Mouse (Mus musculus): ENCODE data around the gene Ercc2. TPM values are rescaled to one million over a fixed set of nuclear protein-coding genes. Genes with fewer than 3 reads are reported as not detected.

Gene Ercc2
- total and polyA plus RNA-seq, 2 experiments from 2014 or later: 17.9 to 58.2 TPM

DNA sequence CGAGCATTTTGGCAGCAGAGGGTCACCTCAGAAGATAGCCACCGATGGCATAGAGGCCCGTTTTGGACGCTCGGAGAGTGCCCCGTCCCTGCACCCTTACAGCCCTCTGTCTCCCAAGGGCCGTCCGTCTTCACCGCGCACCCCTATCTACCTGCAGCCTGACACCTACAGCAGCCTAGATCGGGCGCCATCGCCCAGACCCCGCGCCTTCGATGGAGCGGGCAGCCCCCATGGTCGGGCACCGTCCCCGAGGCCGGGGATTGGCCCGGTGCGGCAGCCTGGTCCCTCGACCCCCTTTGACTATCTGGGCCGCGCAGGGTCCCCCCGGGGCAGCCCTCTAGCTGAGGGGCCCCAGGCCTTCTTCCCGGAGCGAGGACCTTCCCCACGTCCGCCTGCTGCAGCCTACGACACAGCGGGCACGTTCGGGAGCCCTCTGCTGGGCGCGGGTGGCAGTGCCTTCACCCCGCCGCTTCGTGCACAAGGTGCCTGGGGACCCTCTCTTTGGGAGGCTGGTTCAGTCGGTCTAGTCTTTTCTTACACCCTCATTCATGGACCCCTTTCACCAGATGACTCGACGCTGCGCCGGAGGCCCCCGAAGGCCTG is 11.9 kb upstream of the Ercc2 start:
- no peaks in the 10 kb centered on the region for H3K27me3 ChIP-seq (ENCODE audit: insufficient read depth, low read length)
- no peaks in the 10 kb centered on the region; the same call in 1 of the 2 replicates for H3K4me1 ChIP-seq (ENCODE audit: insufficient read depth)
- H3K4me3 ChIP-seq (ENCODE audit: low read depth, low read length): peak overlapping the region; percentile 41
- peak overlapping the region; percentile 70 for H3K9ac ChIP-seq
- H3K27ac ChIP-seq (ENCODE audit: low read depth, low read length): no peak overlapping the region
- peak; percentile 95 for ATAC-seq
- H3K36me3 ChIP-seq (ENCODE audit: insufficient read depth): no peaks in the 10 kb centered on the region
- H3K4me2 ChIP-seq (ENCODE audit: low read depth): peak overlapping the region; percentile 68
- no peaks in the 10 kb centered on the region for H3K9me3 ChIP-seq (ENCODE audit: low read length)
- TF ChIP-seq CTCF (IDR thresholded peaks at IDR 0.05; ENCODE audit: low read depth): peak; percentile 90
- peak; percentile 83 for DNase-seq
- 10% methylated on average over 41 of the region's 46 CpGs for WGBS

DNA sequence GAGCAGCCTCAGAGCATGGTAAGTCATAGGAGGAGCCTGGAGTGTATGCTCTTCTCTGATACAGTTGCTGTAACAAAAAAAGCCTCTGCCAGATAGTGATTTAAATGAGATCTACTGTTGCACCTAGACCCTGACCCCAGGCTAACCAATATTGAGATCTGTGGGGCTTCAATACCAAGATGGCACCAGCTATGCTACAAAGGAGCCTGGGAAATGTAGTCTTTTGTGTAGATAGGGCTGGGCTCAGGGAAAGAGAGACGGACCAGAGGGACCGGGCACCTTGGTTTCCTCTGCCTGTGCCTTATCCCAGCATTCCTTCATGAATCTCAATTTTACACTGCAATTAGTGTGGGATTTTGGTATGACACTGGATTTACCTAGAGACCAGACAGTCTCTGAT is 8.4 kb upstream of the Ercc2 start:
- ATAC-seq (no peak), DNase-seq (no peak)
- H3K4me3 ChIP-seq (ENCODE audit: low read depth, low read length): no peak overlapping the region
- H3K9ac ChIP-seq: no peak overlapping the region
- H3K4me2 ChIP-seq (ENCODE audit: low read depth): no peak overlapping the region
- TF ChIP-seq CTCF (IDR thresholded peaks at IDR 0.05; ENCODE audit: low read depth): no peak
- 80% methylated on average over 2 of the region's 2 CpGs for WGBS
- no peak overlapping the region for H3K27ac ChIP-seq (ENCODE audit: low read depth, low read length)
- no peaks in the 10 kb centered on the region; the same call in 1 of the 2 replicates for H3K4me1 ChIP-seq (ENCODE audit: insufficient read depth)
- no peaks in the 10 kb centered on the region; the same call in 1 of the 2 replicates for H3K36me3 ChIP-seq (ENCODE audit: insufficient read depth)
- no peaks in the 10 kb centered on the region for H3K27me3 ChIP-seq (ENCODE audit: insufficient read depth, low read length)
- H3K9me3 ChIP-seq (ENCODE audit: low read length): no peaks in the 10 kb centered on the region

DNA sequence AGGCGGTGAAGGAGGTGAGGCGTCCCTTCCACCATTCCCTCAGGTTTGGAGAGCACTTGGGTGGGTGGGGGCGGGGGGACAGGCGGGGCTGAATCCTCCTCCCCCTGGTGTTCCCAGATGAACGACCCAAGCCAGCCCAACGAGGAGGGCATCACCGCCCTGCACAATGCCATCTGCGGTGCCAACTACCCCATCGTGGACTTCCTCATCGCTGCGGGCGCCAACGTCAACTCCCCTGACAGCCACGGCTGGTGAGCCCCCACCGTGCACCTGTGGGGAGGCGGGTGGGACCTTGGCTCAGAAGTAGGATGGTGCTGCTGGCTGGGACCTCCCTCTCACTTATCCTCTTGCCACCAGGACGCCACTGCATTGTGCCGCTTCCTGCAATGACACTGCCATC is 6.4 kb upstream of the Ercc2 start:
- DNase-seq: no peak
- WGBS: 80% methylated on average over 18 of the region's 18 CpGs
- no peak for ATAC-seq

DNA sequence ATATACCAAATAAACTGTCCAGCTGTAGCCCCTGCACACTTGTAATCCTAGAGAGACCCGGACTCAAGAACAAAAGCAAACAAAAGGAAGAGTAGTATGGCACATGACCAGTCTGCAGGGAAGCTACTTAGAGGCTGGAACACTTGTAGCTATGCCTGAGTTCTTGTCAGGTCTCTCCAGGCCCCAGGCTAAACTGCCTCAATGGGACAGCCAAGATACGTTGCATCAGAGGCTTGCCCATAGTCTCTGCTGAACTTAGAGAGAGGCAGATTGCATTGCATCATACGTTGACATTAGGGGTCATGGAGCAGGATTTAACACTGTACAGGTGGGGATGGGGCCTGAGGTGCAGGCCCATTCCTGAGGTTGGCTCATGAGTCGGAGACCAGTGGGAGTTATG is 5.8 kb upstream of the Ercc2 start:
- ATAC-seq (no peak), DNase-seq (no peak)
- Histone ChIP-seq H3K4me1 (ENCODE audit: insufficient read depth) (no peaks in the 10 kb centered on the region), H3K4me3 (ENCODE audit: low read depth, low read length) (no peak overlapping the region), H3K27ac (ENCODE audit: low read depth, low read length) (no peak overlapping the region), H3K36me3 (ENCODE audit: insufficient read depth) (no peaks in the 10 kb centered on the region; the same call in 1 of the 2 replicates), H3K4me2 (ENCODE audit: low read depth) (no peak overlapping the region), H3K27me3 (ENCODE audit: insufficient read depth, low read length) (no peaks in the 10 kb centered on the region), H3K9me3 (ENCODE audit: low read length) (no peaks in the 10 kb centered on the region), H3K9ac (no peak overlapping the region)
- 84% methylated on average over 4 of the region's 4 CpGs for WGBS
- TF ChIP-seq CTCF (IDR thresholded peaks at IDR 0.05; ENCODE audit: low read depth): no peak

More for the DNA sequence above, 6.4 kb upstream of the Ercc2 start:
- H3K4me1 ChIP-seq (ENCODE audit: insufficient read depth): no peaks in the 10 kb centered on the region
- H3K27me3 ChIP-seq (ENCODE audit: insufficient read depth, low read length): no peaks in the 10 kb centered on the region
- H3K27ac ChIP-seq (ENCODE audit: low read depth, low read length): no peak overlapping the region
- no peak overlapping the region for H3K4me2 ChIP-seq (ENCODE audit: low read depth)
- no peak overlapping the region for H3K9ac ChIP-seq
- TF ChIP-seq CTCF (IDR thresholded peaks at IDR 0.05; ENCODE audit: low read depth): no peak
- H3K36me3 ChIP-seq (ENCODE audit: insufficient read depth): no peaks in the 10 kb centered on the region; the same call in 1 of the 2 replicates
- no peaks in the 10 kb centered on the region for H3K9me3 ChIP-seq (ENCODE audit: low read length)
- H3K4me3 ChIP-seq (ENCODE audit: low read depth, low read length): no peak overlapping the region

DNA sequence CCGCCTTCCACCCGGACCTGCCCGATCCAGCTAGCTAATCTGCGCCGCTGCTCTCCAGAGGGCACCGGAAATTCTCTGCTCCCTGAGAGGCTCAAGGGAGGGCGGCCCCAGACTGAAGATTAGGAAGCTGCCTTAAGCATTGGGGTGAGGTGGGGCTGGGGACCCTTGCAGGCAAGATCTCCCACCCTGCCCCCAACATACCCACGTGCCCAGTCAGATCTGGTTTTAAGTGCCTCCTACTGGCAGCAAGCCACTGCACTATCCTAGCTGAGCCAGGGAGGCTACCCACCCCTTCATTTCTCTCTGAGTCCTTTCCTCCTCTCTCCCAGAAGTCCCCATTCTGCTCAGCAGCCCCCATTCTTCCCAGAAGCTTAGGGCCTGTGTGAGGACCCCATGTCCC is 3.8 kb upstream of the Ercc2 start:
- H3K27me3 ChIP-seq (ENCODE audit: insufficient read depth, low read length): no peaks in the 10 kb centered on the region
- H3K4me3 ChIP-seq (ENCODE audit: low read depth, low read length): no peak overlapping the region
- ATAC-seq: no peak
- no peak for TF ChIP-seq CTCF (IDR thresholded peaks at IDR 0.05; ENCODE audit: low read depth)
- H3K4me2 ChIP-seq (ENCODE audit: low read depth): no peak overlapping the region
- peaks cover 5% of the 10 kb centered on the region; the same call in 1 of the 2 replicates for H3K4me1 ChIP-seq (ENCODE audit: insufficient read depth)
- no peaks in the 10 kb centered on the region; the same call in 1 of the 2 replicates for H3K36me3 ChIP-seq (ENCODE audit: insufficient read depth)
- no peaks in the 10 kb centered on the region for H3K9me3 ChIP-seq (ENCODE audit: low read length)
- no peak for DNase-seq
- H3K9ac ChIP-seq: no peak overlapping the region
- 76% methylated on average over 8 of the region's 8 CpGs for WGBS
- no peak overlapping the region for H3K27ac ChIP-seq (ENCODE audit: low read depth, low read length)

DNA sequence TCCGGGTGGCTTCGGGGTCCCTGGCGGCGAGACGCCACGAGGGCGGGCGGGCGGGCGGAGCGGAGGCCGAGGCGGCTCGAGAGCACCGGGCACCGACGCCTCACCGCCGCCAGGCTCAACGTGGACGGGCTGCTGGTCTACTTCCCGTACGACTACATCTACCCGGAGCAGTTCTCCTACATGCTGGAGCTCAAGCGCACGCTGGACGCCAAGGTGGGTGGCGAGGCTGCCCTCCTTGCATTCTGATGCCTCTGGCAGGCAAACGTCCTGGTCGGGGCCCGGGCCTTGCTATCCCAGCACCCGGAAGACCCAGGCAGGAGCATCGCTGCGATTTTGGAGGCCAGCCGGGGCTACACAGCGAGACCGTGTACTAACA is 344 bp downstream of the Ercc2 start:
- 4% methylated on average over 27 of the region's 37 CpGs for WGBS
- peak overlapping the region; percentile 72 for H3K27ac ChIP-seq (ENCODE audit: low read depth, low read length)
- H3K4me1 ChIP-seq (ENCODE audit: insufficient read depth): peaks cover 11% of the 10 kb centered on the region; the same call in 1 of the 2 replicates
- ATAC-seq (peak; percentile 50), DNase-seq (peak; percentile 32)
- peak overlapping the region; percentile 81 for H3K4me3 ChIP-seq (ENCODE audit: low read depth, low read length)
- peak overlapping the region; percentile 72 for H3K9ac ChIP-seq
- H3K4me2 ChIP-seq (ENCODE audit: low read depth): peak overlapping the region; percentile 73
- no peaks in the 10 kb centered on the region for H3K9me3 ChIP-seq (ENCODE audit: low read length)
- H3K27me3 ChIP-seq (ENCODE audit: insufficient read depth, low read length): no peaks in the 10 kb centered on the region
- peak; percentile 26 for TF ChIP-seq CTCF (IDR thresholded peaks at IDR 0.05; ENCODE audit: low read depth)
- peaks cover 27% of the 10 kb centered on the region for H3K36me3 ChIP-seq (ENCODE audit: insufficient read depth)

DNA sequence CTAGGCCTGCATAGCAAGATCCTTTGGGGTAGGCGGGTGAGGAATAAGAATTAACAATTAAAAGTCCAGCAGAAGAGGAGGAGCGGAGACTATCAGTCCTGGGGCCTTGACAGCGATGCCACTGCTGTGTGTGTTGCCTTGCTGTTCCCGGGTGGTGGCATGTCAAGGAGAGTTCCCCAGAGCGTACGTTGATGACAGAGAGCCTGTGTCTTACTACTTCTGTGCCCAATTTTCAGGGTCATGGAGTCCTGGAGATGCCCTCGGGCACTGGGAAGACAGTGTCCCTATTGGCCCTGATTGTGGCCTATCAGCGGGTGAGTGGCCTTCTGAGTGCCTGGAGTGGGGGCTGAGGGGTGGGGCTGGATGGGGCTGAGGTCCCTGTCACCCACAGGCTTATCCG is 1.9 kb downstream of the Ercc2 start:
- no peak for ATAC-seq
- no peaks in the 10 kb centered on the region for H3K9me3 ChIP-seq (ENCODE audit: low read length)
- H3K27me3 ChIP-seq (ENCODE audit: insufficient read depth, low read length): no peaks in the 10 kb centered on the region
- peaks cover 11% of the 10 kb centered on the region; the same call in 1 of the 2 replicates for H3K4me1 ChIP-seq (ENCODE audit: insufficient read depth)
- no peak for TF ChIP-seq CTCF (IDR thresholded peaks at IDR 0.05; ENCODE audit: low read depth)
- H3K9ac ChIP-seq: no peak overlapping the region
- H3K4me2 ChIP-seq (ENCODE audit: low read depth): no peak overlapping the region
- DNase-seq: no peak
- WGBS: 89% methylated on average over 9 of the region's 9 CpGs
- H3K27ac ChIP-seq (ENCODE audit: low read depth, low read length): no peak overlapping the region
- H3K36me3 ChIP-seq (ENCODE audit: insufficient read depth): peaks cover 40% of the 10 kb centered on the region
- no peak overlapping the region for H3K4me3 ChIP-seq (ENCODE audit: low read depth, low read length)
